Mouse (Mus musculus): ENCODE results near the gene Hcls1.

Gene Hcls1

DNA sequence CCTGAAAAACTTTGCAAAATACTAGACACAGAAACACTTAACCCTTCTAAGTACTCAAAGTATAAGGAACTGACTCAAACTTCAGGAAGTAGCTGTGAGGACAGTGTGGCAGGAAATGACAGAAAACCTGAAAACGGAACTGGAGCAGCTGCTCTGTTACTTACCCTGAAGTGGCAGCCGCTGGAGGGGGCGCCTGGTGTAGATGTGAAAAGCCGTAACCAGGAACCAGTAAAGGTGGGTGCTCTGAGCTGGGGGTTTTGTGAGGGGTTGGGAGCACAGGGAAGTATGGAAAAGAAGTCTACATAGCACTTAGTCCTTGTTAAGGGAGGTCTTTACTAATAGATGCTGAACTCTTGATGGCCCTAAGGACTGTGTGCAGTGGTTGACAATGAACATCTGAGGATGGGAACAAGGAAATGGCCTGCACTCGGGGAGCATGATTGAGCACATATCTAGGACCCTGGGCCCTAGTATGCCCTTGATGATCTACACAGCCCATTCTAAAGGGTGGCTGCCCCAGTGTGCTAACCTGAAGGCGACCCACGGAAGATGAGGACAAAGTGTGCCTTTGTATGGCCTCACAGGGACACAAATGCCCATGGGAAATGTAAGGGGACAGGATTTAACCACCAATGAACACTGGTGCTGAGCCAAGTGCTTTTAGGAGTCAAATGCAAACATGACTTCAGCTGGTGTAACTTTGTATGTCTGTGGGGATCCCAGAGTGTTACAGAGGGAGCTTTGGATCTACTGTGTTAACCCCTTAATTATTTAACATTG lies at the start of gene Hcls1:
Gene Hcls1, plus strand, starts transcription at position 143 of the 780 bp plus-strand sequence.
- no peak for DNase-seq

DNA sequence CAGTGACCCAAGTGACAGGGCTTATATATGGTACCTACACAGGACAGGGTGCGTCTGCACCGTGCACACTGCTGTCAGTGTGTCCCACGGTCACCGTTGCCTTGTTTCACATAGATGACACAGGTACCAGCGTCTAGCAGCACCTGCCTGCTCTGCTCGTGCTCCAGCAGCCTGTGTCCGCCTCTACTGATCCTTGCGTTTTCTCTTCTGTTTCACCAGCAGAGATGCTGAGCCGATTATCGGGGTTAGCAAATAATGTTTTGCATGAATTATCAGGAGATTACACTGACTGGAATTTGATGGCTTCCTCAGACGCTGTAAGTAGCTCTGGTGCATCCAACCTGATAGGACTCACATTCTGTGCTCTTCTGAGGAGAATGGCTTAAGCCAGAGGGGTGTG lies 48.9 kb upstream of the Hcls1 start:
- DNase-seq = no peak

DNA sequence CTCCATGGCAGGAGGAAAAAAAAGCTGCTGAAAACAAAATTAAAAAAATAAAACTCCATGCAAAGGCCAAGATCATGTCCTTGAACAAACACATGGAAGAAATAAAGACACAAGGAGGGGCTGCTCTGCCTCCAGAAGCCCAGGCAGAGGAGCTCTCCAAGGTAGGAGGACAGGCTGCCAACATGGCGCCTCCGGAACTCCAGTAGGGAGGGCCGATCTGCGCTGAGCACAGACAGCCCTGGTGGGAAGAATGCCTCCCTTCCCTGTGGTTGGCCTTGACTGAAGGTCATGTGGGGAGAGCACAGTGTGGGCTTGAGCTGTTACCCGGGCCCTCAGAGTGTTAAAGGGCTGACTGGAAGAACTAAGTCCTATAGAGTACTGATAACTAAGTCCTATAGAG lies 47.2 kb upstream of the Hcls1 start:
- no peak for DNase-seq

DNA sequence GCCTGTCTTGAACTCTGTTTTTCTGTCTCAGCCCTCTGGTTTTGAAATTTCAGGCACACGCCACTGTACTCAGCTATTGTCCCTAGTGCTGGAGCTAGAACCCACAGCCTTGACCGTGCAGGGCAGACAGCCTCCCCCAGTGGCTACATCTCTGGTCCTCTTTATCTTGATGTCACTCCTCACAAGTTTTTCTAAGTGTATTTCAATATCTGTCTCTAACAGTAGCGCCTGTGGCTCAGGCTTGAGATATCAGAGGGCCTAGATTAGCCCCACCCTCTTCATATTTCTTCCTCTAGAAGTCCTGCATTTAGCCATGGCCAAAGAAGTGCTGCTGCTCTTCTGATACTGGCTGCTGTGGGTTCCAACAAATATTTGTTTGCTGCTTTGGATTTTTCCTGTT lies 44.2 kb upstream of the Hcls1 start:
- no peak for DNase-seq

DNA sequence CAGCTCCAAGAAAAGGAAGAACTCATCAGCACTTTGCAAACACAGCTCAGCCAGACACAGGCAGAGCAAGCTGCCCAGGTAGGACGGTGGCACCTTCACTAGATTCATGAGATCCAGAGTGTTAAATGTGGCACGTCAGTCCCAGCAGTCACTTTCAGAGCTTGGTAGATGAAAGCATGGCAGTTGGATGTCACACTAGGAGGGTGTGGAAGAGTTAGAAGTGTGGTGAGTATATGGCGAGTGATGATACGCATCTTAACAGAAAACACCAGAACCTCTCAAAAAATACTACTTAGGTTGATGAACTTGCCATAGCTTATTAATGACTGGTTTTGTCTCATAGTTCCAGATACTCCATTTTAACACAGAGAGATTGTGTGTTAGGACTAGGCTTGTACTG lies 43.4 kb upstream of the Hcls1 start:
- DNase-seq = no peak

DNA sequence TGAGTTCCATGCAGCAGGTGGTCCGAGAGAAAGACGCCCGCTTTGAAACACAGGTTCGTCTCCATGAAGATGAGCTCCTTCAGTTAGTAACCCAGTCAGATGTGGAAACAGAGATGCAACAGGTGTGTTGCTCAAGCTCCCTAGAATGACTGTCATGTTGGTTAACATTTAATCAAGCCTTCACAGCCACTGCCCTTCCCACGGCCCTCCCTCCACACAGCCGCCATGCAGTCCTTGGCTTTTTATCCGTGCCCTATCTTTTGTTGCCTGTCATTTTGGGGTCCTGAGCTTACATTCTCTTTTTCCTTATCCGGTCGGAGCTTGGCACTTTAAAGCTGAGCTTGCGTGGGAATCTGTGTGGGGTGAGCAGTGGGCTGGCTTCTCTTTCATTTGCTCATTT lies 41.5 kb upstream of the Hcls1 start:
- no peak for DNase-seq

DNA sequence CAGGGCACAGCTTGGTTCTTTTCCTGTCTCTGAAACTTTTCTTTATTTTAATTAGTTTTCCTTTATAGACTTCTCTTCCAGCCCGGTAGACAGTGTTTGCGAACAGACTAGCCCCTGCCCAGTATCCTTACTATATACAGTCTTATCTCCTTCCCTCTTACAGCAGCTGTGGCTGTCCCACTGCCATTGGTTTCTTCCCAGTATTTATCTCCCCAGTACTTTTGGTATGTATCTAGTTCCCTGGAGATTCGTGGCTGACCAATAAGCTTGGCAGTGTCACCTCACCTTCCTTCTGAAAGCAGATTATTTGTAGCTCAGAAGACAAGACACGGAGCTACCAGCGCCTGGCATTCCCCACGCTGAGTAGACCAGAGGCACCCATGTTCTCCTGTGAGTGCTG lies 38.1 kb upstream of the Hcls1 start:
- no peak for DNase-seq

DNA sequence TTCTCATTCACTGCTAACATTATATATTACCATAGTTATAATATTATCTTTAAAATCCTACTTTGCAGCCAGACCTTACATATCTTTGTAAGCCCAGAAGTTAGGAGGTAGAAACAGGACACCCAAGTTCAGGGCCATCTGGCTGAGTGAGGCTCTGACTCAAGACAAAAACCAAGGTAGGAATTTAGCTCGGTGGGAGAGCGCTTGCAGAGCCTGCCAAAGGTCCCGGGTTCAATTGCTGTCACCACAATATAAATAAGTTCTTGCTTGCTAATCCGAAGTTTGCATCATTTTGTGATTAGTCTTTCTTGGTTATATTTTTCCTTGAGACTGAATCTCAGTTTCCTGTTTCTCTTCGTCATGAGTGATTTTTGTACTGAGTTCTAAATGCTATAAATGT lies 31.6 kb upstream of the Hcls1 start:
- no peak for DNase-seq

DNA sequence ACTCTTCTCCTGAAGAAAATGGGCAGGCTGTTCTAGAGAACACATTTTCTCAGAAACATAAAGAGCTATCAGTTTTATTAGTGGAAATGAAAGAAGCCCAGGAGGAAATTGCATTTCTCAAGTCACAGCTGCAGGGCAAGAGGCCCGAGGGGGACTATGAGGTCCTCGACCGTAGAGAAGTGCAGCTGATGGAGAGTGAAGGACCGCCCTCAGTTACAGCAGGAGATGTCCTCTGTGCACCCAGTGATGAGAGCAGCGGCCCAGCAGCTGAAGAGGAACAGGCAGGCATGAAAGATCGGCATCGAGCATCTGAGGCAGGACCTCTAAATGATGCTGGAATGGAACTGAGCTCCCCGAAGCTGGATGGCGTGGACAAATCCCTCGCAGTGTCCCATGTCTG lies 22.9 kb upstream of the Hcls1 start:
- DNase-seq = no peak

DNA sequence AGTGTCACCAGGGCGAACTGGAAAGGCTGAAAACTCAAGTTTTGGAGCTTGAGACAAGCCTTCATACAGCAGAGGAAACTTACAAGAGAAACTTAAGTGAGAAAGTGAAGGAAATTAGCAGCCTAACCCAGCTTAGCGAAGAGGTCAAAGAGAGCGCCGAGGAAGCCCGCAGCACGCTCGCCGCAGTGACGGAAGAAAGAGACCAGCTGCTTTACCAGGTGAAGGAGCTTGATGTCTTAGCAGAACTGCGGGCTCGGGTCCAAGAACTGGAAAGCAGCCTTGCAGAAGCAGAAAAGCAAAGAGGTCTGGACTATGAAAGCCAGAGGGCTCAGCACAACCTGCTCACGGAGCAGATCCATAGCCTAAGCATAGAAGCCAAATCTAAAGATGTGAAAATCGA lies 22.5 kb upstream of the Hcls1 start:
- DNase-seq = no peak

DNA sequence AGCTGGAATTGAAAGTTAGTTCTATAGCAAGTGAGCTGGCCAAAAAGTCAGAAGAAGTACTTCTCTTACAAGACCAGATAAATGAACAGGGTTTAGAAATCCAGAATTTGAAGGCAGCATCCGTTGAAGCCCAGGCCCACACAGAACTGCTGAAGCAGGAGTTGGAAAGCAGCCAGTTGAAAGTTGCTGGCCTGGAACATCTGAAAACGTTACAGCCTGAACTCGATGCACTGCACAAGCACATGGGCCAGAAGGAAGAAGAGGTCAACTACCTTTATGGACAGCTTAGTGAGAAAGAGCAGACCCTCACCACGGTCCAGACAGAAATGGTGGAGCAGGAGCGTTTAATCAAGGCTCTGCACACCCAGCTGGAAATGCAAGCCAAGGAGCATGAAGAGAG lies 20.6 kb upstream of the Hcls1 start:
- no peak for DNase-seq

DNA sequence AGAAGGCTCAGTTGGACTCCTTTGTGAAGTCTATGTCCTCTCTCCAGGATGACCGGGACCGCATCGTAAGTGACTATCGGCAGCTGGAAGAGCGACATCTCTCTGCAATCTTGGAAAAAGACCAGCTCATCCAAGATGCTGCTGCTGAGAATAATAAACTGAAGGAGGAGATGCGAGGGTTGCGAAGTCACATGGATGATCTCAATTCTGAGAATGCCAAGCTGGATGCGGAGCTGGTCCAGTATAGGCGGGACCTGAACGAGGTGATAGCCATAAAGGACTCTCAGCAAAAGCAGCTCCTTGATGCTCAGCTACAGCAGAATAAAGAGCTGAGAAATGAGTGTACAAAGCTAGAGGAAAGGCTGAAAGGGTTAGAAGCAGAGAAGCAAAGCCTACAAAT lies 16.3 kb upstream of the Hcls1 start:
- no peak for DNase-seq

DNA sequence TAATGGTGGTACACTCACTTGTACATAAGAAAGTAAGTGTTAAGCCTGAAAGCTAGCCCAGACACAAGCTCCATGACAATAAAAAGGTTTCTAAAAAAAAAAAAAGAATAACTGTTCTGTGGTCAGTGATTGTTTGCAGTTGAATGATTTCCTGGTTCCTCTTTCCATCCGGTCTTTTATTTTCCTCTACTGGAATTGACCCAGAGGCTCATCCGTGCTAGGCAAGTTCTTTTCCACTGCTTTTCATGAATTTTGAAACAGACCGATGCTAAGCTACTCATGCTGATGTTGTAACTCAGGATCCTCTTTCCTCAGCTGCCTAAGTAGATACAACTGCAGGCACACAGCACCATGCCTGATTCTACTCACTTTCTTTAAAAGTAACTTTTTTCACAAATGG lies 14.4 kb upstream of the Hcls1 start:
- no peak for DNase-seq

DNA sequence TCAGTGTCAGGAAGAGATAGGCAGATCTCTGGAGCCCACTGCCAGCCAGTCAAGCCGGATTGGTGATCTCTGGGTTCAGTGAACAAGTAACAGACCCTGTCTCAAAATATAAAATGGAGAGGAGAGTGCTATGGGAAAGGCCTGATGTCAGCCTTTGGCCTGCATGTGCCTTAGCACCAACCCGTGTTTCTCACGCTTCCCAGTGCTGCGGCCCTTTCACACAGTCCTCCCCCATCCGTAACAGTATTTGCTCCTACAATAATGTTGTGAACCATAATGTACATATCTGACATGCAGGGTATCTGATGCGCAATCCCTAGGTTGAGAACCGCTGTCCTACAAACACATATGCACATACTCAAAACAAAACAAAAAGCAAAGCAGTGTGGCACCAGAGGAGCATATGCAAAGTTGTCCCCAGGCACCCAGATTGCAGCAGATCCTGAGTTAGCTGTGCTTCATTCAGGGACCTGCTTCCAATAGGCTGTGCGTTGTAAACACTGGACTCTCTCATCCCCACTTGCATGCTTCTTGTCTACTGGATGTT lies 13.6 kb upstream of the Hcls1 start:
- DNase-seq = no peak

DNA sequence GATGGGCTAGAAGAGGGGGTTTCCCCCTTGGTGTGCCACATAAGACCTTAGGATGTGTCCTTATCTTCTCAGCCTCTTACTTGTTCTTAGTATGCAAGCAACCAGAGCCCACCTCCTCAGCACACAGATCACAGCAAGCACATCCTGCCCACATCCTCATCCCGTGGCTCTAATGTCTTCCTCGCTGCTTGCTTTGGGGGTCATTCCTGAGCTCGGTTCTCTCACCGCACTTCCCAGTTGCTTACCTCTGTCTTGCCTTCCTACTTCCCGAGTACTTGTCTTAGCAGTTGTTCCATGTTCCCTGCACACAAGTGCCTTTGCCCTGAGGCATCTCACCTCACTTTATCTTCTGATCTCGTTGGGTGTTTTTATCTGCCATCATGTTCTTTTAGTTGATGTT lies 12.8 kb upstream of the Hcls1 start:
- DNase-seq = no peak

DNA sequence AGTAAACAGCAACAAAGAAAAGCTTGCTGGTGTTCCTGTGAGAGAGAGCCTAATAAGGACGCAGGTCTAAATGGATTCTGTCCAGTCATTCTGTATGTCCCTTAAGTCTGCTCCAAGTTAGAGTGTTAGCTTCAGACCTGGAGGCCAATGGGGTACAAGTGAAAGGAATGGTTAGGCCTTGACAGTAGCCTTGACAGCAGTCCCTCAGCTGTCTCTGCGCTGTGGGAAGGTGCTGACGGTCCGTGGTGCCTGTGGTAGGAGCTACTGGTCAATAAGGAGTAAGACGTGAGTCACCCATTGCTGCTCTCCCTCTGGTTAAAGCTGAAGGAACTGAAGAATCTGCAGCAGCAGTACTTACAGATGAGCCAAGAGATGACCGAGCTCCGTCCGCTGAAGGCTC lies 10.5 kb upstream of the Hcls1 start:
- no peak for DNase-seq

DNA sequence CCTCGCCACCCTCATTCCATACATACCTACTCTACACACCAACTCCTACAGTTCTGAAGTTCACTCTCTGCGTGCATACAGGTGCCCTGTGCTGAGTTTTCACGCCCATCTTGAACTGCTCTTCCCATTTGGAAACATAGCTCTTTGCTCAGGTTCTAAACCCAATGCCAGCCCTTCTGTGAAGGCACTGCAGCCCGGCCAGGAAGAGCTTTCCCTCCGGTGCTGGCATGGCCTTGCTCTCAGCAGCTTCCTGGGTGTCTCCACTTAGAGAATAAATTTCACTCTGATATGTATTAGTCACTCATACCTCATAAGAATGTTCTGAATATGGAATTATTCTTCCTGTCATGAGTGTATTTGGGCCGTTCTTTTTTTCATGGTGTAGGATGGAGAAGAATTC lies 9.4 kb upstream of the Hcls1 start:
- no peak for DNase-seq

DNA sequence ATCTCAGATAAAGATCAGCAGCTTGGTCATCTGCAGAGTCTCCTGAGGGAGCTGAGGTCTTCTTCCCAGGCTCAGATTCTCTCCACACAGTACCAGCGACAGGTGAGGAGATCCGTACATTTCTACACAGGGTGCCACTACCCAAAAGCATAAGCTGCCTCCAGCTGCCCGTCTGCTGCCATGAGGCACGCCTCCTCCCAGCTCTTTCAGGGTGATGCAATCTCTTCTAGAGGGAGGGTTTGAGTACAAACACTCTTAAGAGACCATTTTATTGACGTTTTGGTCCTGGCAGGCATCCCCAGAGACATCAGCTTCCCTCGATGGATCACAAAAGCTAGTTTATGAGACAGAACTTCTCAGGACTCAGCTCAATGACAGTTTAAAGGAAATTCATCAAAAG lies 9.0 kb upstream of the Hcls1 start:
- no peak for DNase-seq

DNA sequence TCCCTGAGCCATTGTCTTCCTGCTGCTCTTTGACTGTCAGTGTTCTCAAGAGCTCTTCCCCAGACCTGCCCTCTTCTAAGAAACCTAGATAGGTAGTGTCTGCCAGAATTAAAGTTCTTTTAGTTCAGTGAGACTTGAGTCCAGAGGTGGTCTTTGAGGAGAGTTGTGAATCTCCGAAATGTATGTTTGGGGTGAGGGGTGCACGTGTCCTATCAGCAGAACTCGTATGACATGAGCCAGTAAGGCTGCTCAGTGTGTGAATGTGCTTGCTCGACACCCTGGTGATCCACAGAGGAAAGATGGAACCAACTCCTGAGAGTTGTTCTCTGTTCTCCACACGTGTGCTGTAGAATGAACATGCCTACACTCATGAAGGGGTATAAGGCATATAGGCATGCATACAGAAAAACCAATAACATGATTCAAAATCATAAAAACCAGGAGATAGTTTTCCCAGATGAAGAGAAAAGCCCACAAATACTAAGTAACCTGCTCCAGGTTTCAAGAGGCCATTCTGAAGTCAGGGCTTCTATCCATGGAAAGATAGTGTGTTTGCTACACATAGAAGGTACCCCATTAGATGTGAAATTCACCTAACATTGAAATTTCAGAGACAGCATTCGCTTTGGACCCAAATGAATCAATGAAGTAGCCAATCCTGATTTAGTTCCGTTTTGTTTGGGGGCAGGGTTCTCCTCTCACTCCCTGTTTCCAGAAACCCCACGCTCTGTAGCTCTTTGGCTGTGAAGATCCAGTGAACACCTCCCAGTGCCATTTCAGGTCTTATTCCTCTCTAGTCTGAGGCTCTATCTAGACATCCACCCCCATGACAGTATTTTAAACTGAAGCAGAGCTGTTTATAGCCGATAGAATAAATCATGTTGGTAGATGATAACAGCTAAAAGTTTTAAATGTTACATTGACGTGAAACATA lies 8.0 kb upstream of the Hcls1 start:
- no peak for DNase-seq

DNA sequence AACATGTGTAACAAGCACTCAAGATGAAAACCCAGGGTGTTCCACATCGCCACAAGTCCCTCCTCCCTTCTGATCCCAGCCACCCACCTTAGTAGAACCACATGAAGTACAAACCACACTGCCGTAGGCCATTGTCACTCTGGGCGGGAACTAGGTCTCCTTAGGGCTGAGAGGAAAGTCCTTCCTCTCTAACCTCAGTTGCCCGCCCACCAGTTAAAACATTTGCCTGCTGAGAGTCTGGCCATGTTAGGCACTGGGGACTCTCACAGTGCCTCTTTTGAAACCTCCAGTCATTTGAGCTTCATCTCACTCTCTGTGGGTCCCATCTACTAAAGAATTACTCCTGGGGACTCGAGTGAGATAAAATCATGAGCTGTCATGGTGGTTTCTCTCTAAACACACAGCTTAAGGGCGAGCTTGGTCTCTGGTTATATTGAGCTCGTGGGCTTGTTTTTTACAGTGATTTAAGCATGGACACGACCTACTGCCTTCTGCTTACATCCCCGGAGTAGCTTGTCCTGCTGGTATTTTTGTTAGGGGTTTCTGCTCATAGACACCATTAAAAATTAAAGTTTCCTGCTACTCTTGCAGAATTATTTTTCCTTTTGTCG lies 7.2 kb upstream of the Hcls1 start:
- DNase-seq = no peak

DNA sequence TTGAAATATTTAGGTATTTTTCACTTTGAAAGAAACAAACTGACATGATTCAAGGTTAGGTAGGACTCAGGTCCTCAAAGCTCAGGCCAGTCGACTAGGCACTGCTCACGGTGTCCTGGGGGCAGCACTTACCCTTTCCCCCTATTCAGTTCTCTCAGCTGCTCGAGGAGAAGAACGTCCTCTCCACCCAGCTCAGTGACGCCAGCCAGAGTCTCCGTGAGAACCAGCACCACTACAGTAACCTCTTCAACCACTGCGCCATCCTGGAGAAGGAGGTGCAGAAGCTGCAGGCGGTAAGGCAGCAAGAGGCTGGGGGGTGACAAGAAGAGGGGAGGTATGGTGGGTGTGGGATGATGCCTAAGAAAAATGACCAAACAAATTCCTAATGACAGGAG lies 6.7 kb upstream of the Hcls1 start:
- no peak for DNase-seq

DNA sequence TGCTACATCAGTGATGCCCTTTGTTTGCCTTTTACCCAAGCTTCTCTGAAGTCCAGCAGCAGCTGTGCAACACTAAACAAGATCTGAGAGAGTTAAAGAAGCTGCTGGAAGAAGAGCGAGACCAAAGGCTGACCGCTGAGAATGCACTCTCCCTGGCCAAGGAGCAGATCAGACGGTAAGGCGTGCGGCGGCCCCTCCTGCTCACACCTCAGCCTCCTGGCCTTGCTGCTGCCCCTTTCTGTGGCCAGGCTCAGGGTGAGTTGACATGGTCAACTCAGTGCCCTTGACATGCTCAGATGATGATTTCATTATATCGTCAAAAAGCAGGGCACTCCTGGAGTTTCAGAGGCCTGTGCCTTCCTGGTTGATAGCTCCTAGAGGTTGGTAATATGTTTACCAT lies 5.6 kb upstream of the Hcls1 start:
- DNase-seq = no peak
